Mouse (Mus musculus) heart, adult 2 months (tissue): ENCODE results near the gene Zfp423. TPM values are rescaled to one million over a fixed set of nuclear protein-coding genes. Genes with fewer than 3 reads are reported as not detected.

Source experiments
- DNase-seq, 2 experiments: peaks; one replicate each; pipeline ENCODE4 v3.0.0; 2021
- H3K27ac ChIP-seq: fragments of 200-600 bp; 2 replicates; pipeline ENCODE4 v1.8.1; 2022
- H3K27me3 ChIP-seq: fragments of 200-500 bp; 2 replicates; pipeline ENCODE4 v1.6.1; 2012; ENCODE audit warnings: mild to moderate bottlenecking, low read length, inconsistent platforms, mixed read lengths; ENCODE audit not compliant: control insufficient read depth, insufficient read depth
- H3K36me3 ChIP-seq: fragments of 200-500 bp; 2 replicates; pipeline ENCODE4 v1.6.1; 2012; ENCODE audit warnings: low read length, inconsistent platforms; ENCODE audit not compliant: control insufficient read depth, insufficient read depth
- H3K4me1 ChIP-seq: fragments of 200-500 bp; 2 replicates; pipeline ENCODE4 v1.6.1; 2011; ENCODE audit warnings: low read length; ENCODE audit not compliant: control insufficient read depth, insufficient read depth
- H3K4me3 ChIP-seq: fragments of 200-600 bp; 2 replicates; pipeline ENCODE4 v1.8.1; 2022
- H3K79me2 ChIP-seq: fragments of 200-500 bp; replicated peaks from 2 replicates; pipeline ENCODE4 v1.6.1; 2012; ENCODE audit warnings: mild to moderate bottlenecking, inconsistent platforms, low read length, moderate library complexity, mixed read lengths; ENCODE audit not compliant: control insufficient read depth, insufficient read depth
- H3K9ac ChIP-seq: fragments of 200-500 bp; 2 replicates; pipeline ENCODE4 v1.6.1; 2012; ENCODE audit warnings: low read depth, mild to moderate bottlenecking, control low read depth, inconsistent platforms, low read length, mixed read lengths
- CTCF ChIP-seq: fragments of 200-600 bp; IDR thresholded peaks from 2 replicates; pipeline ENCODE4 v1.8.1; 2022; ENCODE audit warnings: antibody characterized with exemption, mild to moderate bottlenecking, moderate library complexity
- EP300 ChIP-seq: fragments of 200-500 bp; IDR thresholded peaks from 2 replicates; pipeline ENCODE4 v1.6.1; 2011; ENCODE audit warnings: low read depth, low read length, control low read depth; ENCODE audit not compliant: insufficient read depth
- POLR2A ChIP-seq: fragments of 200-500 bp; IDR thresholded peaks from 2 replicates; pipeline ENCODE4 v1.6.1; 2011; ENCODE audit warnings: mild to moderate bottlenecking, low read depth, low read length, control low read depth; ENCODE audit not compliant: insufficient read depth
- WGBS: fragments of 180-500 bp; shearing (Covaris S2); methylation state at CpG from one replicate; pipeline ENCODE4 v1.1.7; 2018; 5-methylcytosine and 5-hydroxymethylcytosine counted together
- intact Hi-C: fragments of 180-260 bp; cut with DNase I; formaldehyde crosslinking; loops from one replicate; pipeline ENCODE4 v1.15.1; 2025
- polyA plus RNA-seq: library from polyadenylated mRNA; depleted of rRNA; stranded (reverse); fragments of >200 nt; gene quantifications from 2 replicates; pipeline ENCODE4 v1.2.3, GENCODE M21; 2012
- total RNA-seq, 2 experiments: library from RNA; stranded (reverse); gene quantifications; 2 replicates each; pipeline ENCODE4 v1.2.3; 2021

Zfp423 gene
- total and polyA plus RNA-seq, 3 experiments, result 4.3 to 5.3 (median 4.8) TPM

GRCm38 (mm10) chr8:87915763-87916162 is 43.6 kb downstream of the Zfp423 start:
- no peaks in the 10 kb centered on the region for H3K79me2 ChIP-seq
- peak; percentile 60 to 69 for DNase-seq
- no peak overlapping the region for H3K9ac ChIP-seq
- 35% methylated on average over 9 of the region's 9 CpGs for WGBS
- H3K4me3 ChIP-seq, result no peak overlapping the region
- TF ChIP-seq EP300 (0 out of 2 replicates have a peak, but pooled peaks have one; percentile 71), CTCF (no peak), POLR2A (no peak)
- peaks cover 13% of the 10 kb centered on the region for H3K4me1 ChIP-seq
- H3K27ac ChIP-seq, result no peak overlapping the region
- intact Hi-C loops, result no loop called here
- H3K27me3 ChIP-seq, result no peaks in the 10 kb centered on the region
- H3K36me3 ChIP-seq, result no peaks in the 10 kb centered on the region

- peaks cover 13% of the 10 kb centered on the region for H3K4me1 ChIP-seq
These were observed 45.0 kb downstream of the Zfp423 start for GRCm38 (mm10) chr8:87914247-87914967.

GRCm38 (mm10) chr8:87908940-87909339 is 50.5 kb downstream of the Zfp423 start:
- no peak overlapping the region for H3K9ac ChIP-seq
- intact Hi-C loops, result no loop called here
- peaks cover 1% of the 10 kb centered on the region; the same call in 1 of the 2 replicates for H3K4me1 ChIP-seq
- no peaks in the 10 kb centered on the region for H3K36me3 ChIP-seq
- no peak overlapping the region for H3K4me3 ChIP-seq
- 77% methylated on average over 2 of the region's 2 CpGs for WGBS
- no peak for DNase-seq
- no peaks in the 10 kb centered on the region for H3K27me3 ChIP-seq
- H3K27ac ChIP-seq, result no peak overlapping the region
- no peaks in the 10 kb centered on the region for H3K79me2 ChIP-seq
- no peak for TF ChIP-seq CTCF

More at GRCm38 (mm10) chr8:87914247-87914967, 45.0 kb downstream of the Zfp423 start:
- peak in 1 of 2 experiments; percentile 17 for DNase-seq
- Histone ChIP-seq H3K79me2 (no peaks in the 10 kb centered on the region), H3K4me3 (no peak overlapping the region), H3K27ac (no peak overlapping the region), H3K27me3 (no peaks in the 10 kb centered on the region), H3K36me3 (no peaks in the 10 kb centered on the region), H3K9ac (no peak overlapping the region)
- no peak for TF ChIP-seq CTCF
- TF ChIP-seq EP300, result no peak
- TF ChIP-seq POLR2A, result no peak
- 43% methylated on average over 6 of the region's 6 CpGs for WGBS
- intact Hi-C loops, result no loop called here

GRCm38 (mm10) chr8:87905404-87905803 is 54.0 kb downstream of the Zfp423 start:
- Histone ChIP-seq H3K9ac (no peak overlapping the region), H3K79me2 (no peaks in the 10 kb centered on the region), H3K4me3 (no peak overlapping the region), H3K4me1 (no peaks in the 10 kb centered on the region), H3K27me3 (no peaks in the 10 kb centered on the region), H3K36me3 (no peaks in the 10 kb centered on the region), H3K27ac (no peak overlapping the region)
- TF ChIP-seq EP300 (no peak), CTCF (no peak), POLR2A (no peak)
- no peak for DNase-seq
- 88% methylated on average over 5 of the region's 5 CpGs for WGBS
- intact Hi-C loops, result no loop called here

GRCm38 (mm10) chr8:87904108-87904507 is 55.3 kb downstream of the Zfp423 start:
- no peaks in the 10 kb centered on the region for H3K4me1 ChIP-seq
- H3K27ac ChIP-seq, result no peak overlapping the region
- no peak overlapping the region for H3K4me3 ChIP-seq
- H3K27me3 ChIP-seq, result no peaks in the 10 kb centered on the region
- H3K79me2 ChIP-seq, result no peaks in the 10 kb centered on the region
- intact Hi-C loops, result no loop called here
- TF ChIP-seq CTCF (no peak), POLR2A (no peak), EP300 (no peak)
- WGBS, result 85% methylated on average over 5 of the region's 5 CpGs
- no peaks in the 10 kb centered on the region for H3K36me3 ChIP-seq
- no peak overlapping the region for H3K9ac ChIP-seq
- no peak for DNase-seq

GRCm38 (mm10) chr8:87895203-87896041 is 64.0 kb downstream of the Zfp423 start:
- Histone ChIP-seq H3K36me3 (no peaks in the 10 kb centered on the region), H3K27me3 (no peaks in the 10 kb centered on the region), H3K27ac (no peak overlapping the region), H3K9ac (no peak overlapping the region), H3K79me2 (no peaks in the 10 kb centered on the region), H3K4me3 (no peak overlapping the region), H3K4me1 (peaks cover 12% of the 10 kb centered on the region)
- TF ChIP-seq POLR2A, result no peak
- TF ChIP-seq CTCF, result no peak
- no peak for TF ChIP-seq EP300
- no peak for DNase-seq
- 78% methylated on average over 13 of the region's 13 CpGs for WGBS
- intact Hi-C loops, result no loop called here
